Mouse (Mus musculus) heart, embryonic 16.5 days (tissue): ENCODE measurements around the gene Tbca. TPM values are rescaled to one million over a fixed set of nuclear protein-coding genes. Genes with fewer than 3 reads are reported as not detected.

Experiments used
- ATAC-seq: fragments of 200-750 bp; cut with Nextera tagmentation; replicated peaks from 2 replicates; pipeline ENCODE4 v1.8.0; 2017; ENCODE audit warnings: moderate number of reproducible peaks; ENCODE audit not compliant: insufficient read depth, low FRiP score; ENCODE audit errors: extremely low read depth
- H3K27ac ChIP-seq: fragments of 300-500 bp; sonication (generic); 2 replicates; pipeline ENCODE4 v1.5.1; 2014; ENCODE audit warnings: mild to moderate bottlenecking, low read length, control low read depth, moderate library complexity
- H3K27me3 ChIP-seq: fragments of 300-500 bp; sonication (generic); 2 replicates; pipeline ENCODE4 v1.6.1; 2014; ENCODE audit warnings: low read length, mixed read lengths; ENCODE audit not compliant: control insufficient read depth, insufficient read depth
- H3K36me3 ChIP-seq: fragments of 300-500 bp; sonication (generic); 2 replicates; pipeline ENCODE4 v1.6.1; 2014; ENCODE audit not compliant: control insufficient read depth, insufficient read depth
- H3K4me1 ChIP-seq: fragments of 300-500 bp; sonication (generic); 2 replicates; pipeline ENCODE4 v1.6.1; 2014; ENCODE audit warnings: low read length, mixed read lengths; ENCODE audit not compliant: control insufficient read depth, insufficient read depth
- H3K4me2 ChIP-seq: fragments of 300-500 bp; sonication (generic); 2 replicates; pipeline ENCODE4 v1.6.1; 2014; ENCODE audit warnings: low read depth, mild to moderate bottlenecking, control low read depth, low read length
- H3K4me3 ChIP-seq: fragments of 300-500 bp; sonication (generic); 2 replicates; pipeline ENCODE4 v1.5.1; 2014; ENCODE audit warnings: mild to moderate bottlenecking, control low read depth, low read length
- H3K9ac ChIP-seq: fragments of 300-500 bp; sonication (generic); 2 replicates; pipeline ENCODE4 v1.6.1; 2014; ENCODE audit warnings: low read length, control low read depth
- H3K9me3 ChIP-seq: fragments of 300-500 bp; sonication (generic); replicated peaks from 2 replicates; pipeline ENCODE4 v1.6.1; 2016; ENCODE audit warnings: low read length; ENCODE audit not compliant: control insufficient read depth
- WGBS: fragments of 180-500 bp; shearing (Covaris S2); extraction: QIAGEN DNeasy Blood & Tissue Kit; methylation state at CpG from one replicate; pipeline ENCODE4 v1.1.7; 2014; 5-methylcytosine and 5-hydroxymethylcytosine counted together
- polyA plus RNA-seq: library from polyadenylated mRNA; unstranded; fragments of >200 nt; fragmentation: Nextera tagmentation; extraction: Ambion mirVana; gene quantifications from 2 replicates; pipeline ENCODE4 v1.2.1, GENCODE M21; 2015

Gene Tbca
- polyA plus RNA-seq, 1 experiment from 2014 or later, result 205 TPM

DNA sequence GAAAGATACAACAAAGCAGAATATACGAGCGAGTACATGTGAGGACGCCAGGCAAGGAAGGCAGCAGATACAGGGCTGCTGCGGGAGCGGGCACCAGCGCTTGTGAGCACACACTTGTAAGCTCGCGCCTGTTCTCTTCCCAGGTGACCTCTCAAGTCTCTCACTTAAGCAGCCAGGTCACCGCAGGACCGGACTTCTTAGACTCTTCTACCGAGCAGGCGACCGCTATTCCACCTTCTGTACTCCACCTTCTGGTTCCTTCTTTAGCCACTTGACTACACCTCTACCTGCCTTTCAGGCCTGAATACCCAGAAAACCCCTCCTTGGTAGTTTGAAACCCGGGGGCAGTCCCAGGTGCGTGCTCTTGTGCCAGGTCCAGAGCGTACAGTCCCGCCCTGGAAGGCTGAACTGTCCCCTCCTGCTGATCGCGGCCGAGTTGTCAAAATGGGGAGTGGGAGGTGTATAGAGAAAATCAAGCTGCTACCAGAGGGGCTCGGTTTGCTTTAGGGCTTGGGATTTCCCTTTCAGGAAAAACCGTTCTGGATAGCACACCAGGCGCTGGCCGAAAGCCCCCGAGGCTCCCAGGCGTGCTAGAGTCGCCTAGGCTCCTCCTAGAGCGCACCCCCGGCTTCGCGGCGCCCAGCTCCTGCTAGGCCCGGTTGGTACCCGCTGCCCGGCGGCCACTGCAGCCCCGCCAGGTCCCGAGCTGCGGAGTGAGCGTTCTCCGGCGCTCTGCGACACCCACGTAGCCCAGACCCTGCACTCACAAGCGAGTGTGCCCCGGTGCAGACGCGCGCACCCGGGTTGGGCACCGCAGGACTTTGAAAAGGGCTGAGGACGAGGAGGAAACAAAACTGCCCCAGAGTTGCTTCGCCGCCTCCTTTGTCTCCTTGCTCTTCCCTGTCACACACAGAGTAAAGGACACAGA, 84.7 kb downstream of the Tbca start:
- Histone ChIP-seq H3K4me3 (0 out of 2 replicates have a peak overlapping the region, but pooled peaks have one; percentile 10), H3K36me3 (no peaks in the 10 kb centered on the region), H3K9ac (no peak overlapping the region), H3K4me1 (peaks cover 7% of the 10 kb centered on the region), H3K9me3 (no peaks in the 10 kb centered on the region), H3K27ac (no peak overlapping the region), H3K4me2 (peak overlapping the region; percentile 11; the same call in 1 of the 2 replicates), H3K27me3 (peaks cover 65% of the 10 kb centered on the region)
- ATAC-seq, result no peak
- under 1% methylated on average over 53 of the region's 54 CpGs for WGBS

DNA sequence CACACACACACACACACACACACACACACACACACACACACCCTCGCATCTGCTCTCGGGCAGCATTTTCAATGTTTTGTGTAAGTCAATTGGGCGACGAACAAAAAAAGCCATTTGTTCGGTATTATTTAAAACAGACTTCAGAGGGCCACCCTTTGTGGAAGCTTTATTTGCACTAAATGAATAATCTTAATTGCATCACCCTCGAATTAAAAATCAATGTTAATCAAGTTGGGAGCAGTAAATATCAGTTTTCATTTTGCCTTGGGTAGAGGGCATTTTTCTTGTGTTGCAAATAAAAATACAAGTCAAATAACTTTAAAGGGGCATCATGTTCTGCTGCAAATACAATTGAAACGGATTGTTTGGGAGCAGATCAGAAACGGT, 85.3 kb downstream of the Tbca start:
- no peak overlapping the region for H3K4me2 ChIP-seq
- peaks cover 62% of the 10 kb centered on the region for H3K27me3 ChIP-seq
- ATAC-seq, result no peak
- no peak overlapping the region for H3K9ac ChIP-seq
- H3K4me1 ChIP-seq, result peaks cover 3% of the 10 kb centered on the region
- H3K36me3 ChIP-seq, result no peaks in the 10 kb centered on the region
- H3K27ac ChIP-seq, result no peak overlapping the region
- no peaks in the 10 kb centered on the region for H3K9me3 ChIP-seq
- H3K4me3 ChIP-seq, result no peak overlapping the region
- 4% methylated on average over 8 of the region's 8 CpGs for WGBS

DNA sequence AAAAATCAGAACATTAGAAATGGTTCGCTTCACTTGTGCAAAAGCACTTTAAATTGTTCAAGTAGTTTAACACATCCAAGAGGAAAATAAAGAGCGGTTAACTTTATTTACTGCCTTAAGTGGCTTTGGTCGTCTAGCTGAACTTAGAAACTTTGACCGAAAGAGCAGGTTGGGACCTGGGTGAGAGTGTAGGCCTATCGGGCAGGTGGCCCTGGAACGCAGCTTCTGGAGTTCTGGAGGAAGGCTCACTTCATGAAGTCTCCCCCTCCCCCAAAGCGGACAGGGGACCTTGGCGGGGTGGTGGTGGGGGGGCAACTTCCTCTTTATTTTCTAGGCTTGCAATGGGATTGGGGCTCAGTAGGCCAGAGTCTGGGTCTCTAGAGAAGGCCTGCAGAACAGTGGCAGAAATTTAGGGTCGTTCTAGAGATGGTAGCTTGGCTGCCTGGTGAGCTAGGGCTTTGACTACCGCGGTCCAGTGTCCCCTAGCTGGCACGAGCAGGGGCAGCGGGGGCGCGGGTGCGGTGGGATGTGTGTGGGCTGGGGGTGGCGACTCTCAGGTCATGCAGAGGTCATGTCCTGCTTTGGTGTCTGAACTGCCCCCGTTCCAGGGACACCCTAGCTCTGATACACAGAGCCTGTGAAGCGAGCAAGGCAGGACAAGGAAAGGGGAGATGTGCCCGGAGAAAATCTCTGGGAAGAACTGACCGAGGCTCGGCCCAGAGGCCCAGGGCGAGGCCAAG, 86.1 kb downstream of the Tbca start:
- no peak for ATAC-seq
- WGBS, result 2% methylated on average over 23 of the region's 23 CpGs

DNA sequence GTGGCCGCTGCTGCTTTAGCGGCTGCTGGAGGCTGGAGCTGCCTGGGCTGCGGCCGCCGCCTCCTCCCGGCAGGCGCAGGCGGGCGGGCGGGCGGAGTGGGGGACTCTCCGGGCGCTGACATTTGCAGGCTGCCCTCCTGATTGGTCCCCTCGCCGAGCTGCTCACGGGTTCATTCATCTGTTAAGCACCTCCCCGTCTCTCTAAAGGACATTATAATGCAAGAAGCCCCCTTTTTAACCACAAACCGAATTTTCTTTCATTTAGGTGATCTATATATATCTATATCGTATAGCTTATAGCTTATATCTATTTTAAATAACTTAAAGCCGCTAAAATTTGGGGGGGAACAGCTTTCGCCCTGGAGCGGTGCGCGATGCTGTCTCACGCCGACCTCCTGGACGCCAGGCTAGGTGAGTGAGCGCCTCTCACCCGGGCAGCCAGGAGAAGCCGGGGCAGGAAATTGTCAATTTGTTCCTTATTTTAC, 86.7 kb downstream of the Tbca start, which contains the start of gene Otp:
TSS of gene Otp (plus strand) at position 207 of the 485 bp plus-strand sequence.
- H3K27me3 ChIP-seq, result peaks cover 64% of the 10 kb centered on the region

More for the DNA sequence above, 86.1 kb downstream of the Tbca start:
- Histone ChIP-seq H3K27me3 (peaks cover 64% of the 10 kb centered on the region), H3K4me3 (no peak overlapping the region), H3K9ac (no peak overlapping the region), H3K27ac (no peak overlapping the region), H3K9me3 (no peaks in the 10 kb centered on the region), H3K36me3 (no peaks in the 10 kb centered on the region), H3K4me2 (no peak overlapping the region), H3K4me1 (no peaks in the 10 kb centered on the region)

DNA sequence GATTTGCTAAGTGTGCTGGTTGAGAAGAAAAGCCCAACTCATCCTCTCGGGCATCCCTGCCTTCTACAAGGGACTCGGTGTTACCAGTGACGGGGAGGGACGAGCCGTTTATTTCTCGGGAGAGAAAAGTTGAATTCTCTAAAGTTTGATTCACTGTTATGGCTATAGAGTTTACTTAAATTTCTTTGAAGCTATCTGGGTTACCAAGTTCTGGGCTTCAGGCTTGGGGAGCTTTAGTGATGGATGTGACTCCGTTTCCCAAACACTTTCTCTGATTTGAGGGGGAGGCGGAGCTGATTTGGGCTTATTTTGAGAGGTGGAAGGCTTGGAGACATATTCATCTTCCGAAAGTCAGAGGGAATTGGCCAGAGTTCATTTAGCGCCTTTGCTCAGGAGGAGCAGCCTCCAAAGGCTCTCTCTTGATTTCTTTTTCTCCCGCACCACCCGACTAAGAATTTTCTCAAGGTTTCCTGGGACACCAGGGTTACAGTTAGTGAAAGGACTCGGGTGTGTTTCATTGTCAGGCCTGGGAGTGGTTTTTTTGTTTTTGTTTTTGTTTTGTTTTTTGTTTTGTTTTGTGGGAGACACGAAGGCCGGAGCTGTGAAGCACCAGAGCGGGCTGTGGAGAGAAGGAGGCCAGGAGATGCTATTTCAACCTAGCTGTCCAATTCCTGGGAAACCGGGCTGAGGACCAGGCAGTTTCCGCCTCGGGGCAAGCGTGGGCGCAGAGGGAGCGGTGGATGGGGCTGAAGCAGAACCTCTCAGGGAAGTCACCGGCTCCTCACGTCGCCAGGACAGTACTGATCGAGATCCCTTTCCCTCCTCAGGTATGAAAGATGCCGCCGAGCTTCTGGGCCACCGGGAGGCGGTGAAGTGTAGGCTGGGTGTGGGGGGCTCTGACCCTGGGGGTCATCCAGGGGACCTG, 87.8 kb downstream of the Tbca start:
- Histone ChIP-seq H3K9ac (no peak overlapping the region), H3K27ac (no peak overlapping the region), H3K36me3 (no peaks in the 10 kb centered on the region), H3K27me3 (peaks cover 64% of the 10 kb centered on the region), H3K4me3 (no peak overlapping the region), H3K4me2 (no peak overlapping the region), H3K9me3 (no peaks in the 10 kb centered on the region), H3K4me1 (no peaks in the 10 kb centered on the region)
- 3% methylated on average over 30 of the region's 30 CpGs for WGBS
- ATAC-seq, result no peak

More for the DNA sequence above, 86.7 kb downstream of the Tbca start, which contains the start of gene Otp:
- Histone ChIP-seq H3K27ac (no peak within 1 kb of the TSS), H3K4me3 (no peak within 1 kb of the TSS), H3K9ac (no peak within 1 kb of the TSS), H3K4me1 (no peaks in the 10 kb centered on the region), H3K9me3 (no peaks in the 10 kb centered on the region), H3K4me2 (no peak within 1 kb of the TSS), H3K36me3 (no peaks in the 10 kb centered on the region)
- 2% methylated on average over 30 of the region's 30 CpGs for WGBS
- ATAC-seq, result no peak

DNA sequence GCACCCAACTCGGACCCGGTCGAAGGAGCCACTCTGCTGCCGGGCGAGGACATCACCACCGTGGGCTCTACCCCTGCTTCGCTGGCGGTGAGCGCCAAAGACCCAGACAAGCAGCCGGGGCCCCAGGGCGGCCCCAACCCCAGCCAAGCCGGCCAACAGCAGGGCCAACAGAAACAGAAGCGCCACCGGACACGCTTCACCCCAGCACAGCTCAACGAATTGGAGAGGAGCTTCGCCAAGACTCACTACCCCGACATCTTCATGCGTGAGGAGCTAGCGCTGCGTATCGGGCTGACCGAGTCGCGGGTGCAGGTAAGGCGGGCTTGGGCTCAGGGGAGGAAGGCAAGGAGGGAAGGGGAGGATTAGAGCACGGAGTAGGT, 88.5 kb downstream of the Tbca start:
- Histone ChIP-seq H3K4me1 (no peaks in the 10 kb centered on the region), H3K4me3 (no peak overlapping the region), H3K9ac (no peak overlapping the region), H3K36me3 (no peaks in the 10 kb centered on the region), H3K27ac (no peak overlapping the region), H3K4me2 (no peak overlapping the region), H3K9me3 (no peaks in the 10 kb centered on the region), H3K27me3 (peaks cover 65% of the 10 kb centered on the region)
- ATAC-seq, result no peak
- WGBS, result 2% methylated on average over 27 of the region's 27 CpGs

DNA sequence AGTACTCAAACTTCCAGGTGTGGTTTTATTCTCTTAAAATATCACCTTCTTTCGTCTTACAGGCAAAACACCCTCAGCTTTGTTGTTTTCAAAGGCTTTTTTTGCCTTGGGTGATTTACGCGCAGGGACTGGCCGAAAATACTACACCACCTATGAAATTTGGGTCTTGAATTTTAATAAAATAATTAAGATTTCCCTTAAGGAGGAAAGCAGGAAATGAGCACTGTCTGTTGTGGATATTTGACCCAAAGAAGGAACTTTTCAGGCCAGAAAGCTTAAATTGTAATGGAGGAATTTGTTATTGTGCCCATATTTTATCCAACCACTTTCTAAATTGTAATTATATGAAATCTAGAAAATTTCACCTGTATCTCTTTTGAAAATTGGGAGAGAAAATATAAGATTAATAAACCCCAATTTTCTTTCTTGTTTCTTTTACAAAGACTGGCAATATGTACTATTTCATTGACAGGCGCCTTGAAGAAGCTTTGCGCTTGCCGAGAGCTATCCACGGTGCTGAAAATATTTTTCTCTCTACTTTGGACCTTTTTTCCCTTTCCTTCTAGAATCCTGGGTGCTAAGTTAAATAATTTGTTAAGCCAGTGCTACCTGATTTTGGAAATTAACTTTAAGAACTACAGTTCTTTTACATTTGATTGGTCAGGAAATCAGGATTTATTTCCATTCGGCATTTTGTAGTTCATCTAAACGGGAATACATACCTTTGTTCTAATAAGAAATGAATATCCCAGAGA, 89.5 kb downstream of the Tbca start:
- Histone ChIP-seq H3K9ac (no peak overlapping the region), H3K4me2 (no peak overlapping the region), H3K9me3 (no peaks in the 10 kb centered on the region), H3K4me3 (no peak overlapping the region), H3K27me3 (peaks cover 70% of the 10 kb centered on the region), H3K4me1 (peaks cover 7% of the 10 kb centered on the region), H3K27ac (no peak overlapping the region), H3K36me3 (no peaks in the 10 kb centered on the region)
- WGBS, result 15% methylated on average over 10 of the region's 10 CpGs
- ATAC-seq, result no peak

DNA sequence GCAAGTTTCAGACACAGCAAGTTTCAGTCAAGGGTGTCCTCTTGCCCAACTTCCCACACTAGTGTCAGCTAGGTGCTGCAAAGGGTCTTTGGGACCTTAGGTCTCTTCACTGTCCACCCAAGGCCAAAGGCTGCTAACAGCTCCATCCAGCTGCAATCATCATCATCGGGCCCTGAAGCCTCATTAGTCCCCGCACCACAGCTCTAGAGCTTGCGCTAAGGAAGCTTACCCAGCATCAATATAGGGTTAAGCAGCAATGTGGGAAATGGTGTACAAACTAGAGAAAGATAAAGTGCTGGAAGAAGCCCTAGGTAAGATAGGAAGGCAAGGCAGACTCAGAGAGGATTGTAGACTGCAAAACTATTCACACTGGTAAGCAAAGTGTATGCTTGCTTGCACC, 92.5 kb downstream of the Tbca start:
- Histone ChIP-seq H3K9me3 (no peaks in the 10 kb centered on the region), H3K27ac (no peak overlapping the region), H3K4me3 (no peak overlapping the region), H3K4me1 (peaks cover 17% of the 10 kb centered on the region), H3K9ac (no peak overlapping the region), H3K27me3 (peaks cover 82% of the 10 kb centered on the region), H3K36me3 (no peaks in the 10 kb centered on the region), H3K4me2 (no peak overlapping the region)
- WGBS, result 7% methylated on average over 3 of the region's 3 CpGs
- ATAC-seq, result no peak
